Mouse (Mus musculus) embryonic facial prominence, embryonic 15.5 days (tissue): ENCODE results near the gene Tspo. TPM values are rescaled to one million over a fixed set of nuclear protein-coding genes. Genes with fewer than 3 reads are reported as not detected.
A peak's percentile ranks its signal among the peaks of the same experiment; 100 is the strongest.

Source experiments
- ATAC-seq: fragments of 200-750 bp; cut with Nextera tagmentation; 2 replicates; pipeline ENCODE4 v1.8.0; 2017; ENCODE audit warnings: low read depth, moderate TSS enrichment; ENCODE audit not compliant: insufficient number of reproducible peaks, low FRiP score, low TSS enrichment
- H3K27ac ChIP-seq: fragments of 300-500 bp; sonication (generic); replicated peaks from 2 replicates; pipeline ENCODE4 v1.5.1; 2015; ENCODE audit warnings: mild to moderate bottlenecking, inconsistent platforms
- H3K27me3 ChIP-seq: fragments of 300-500 bp; sonication (generic); 2 replicates; pipeline ENCODE4 v1.6.1; 2015; ENCODE audit warnings: inconsistent platforms
- H3K36me3 ChIP-seq: fragments of 300-500 bp; sonication (generic); 2 replicates; pipeline ENCODE4 v1.6.1; 2015; ENCODE audit warnings: mild to moderate bottlenecking, inconsistent platforms
- H3K4me1 ChIP-seq: fragments of 300-500 bp; sonication (generic); 2 replicates; pipeline ENCODE4 v1.6.1; 2015; ENCODE audit warnings: inconsistent platforms
- H3K4me2 ChIP-seq: fragments of 300-500 bp; sonication (generic); replicated peaks from 2 replicates; pipeline ENCODE4 v1.6.1; 2015; ENCODE audit warnings: mild to moderate bottlenecking, inconsistent platforms
- H3K4me3 ChIP-seq: fragments of 300-500 bp; sonication (generic); replicated peaks from 2 replicates; pipeline ENCODE4 v1.5.1; 2015; ENCODE audit warnings: mild to moderate bottlenecking, inconsistent platforms
- H3K9ac ChIP-seq: fragments of 300-500 bp; sonication (generic); 2 replicates; pipeline ENCODE4 v1.6.1; 2015; ENCODE audit warnings: inconsistent platforms
- H3K9me3 ChIP-seq: fragments of 300-500 bp; sonication (generic); replicated peaks from 2 replicates; pipeline ENCODE4 v1.6.1; 2016; ENCODE audit warnings: inconsistent platforms
- WGBS: fragments of 180-500 bp; shearing (Covaris S2); methylation state at CpG from one replicate; pipeline ENCODE4 v1.1.7; 2015; 5-methylcytosine and 5-hydroxymethylcytosine counted together
- polyA plus RNA-seq: library from polyadenylated mRNA; unstranded; fragments of >200 nt; fragmentation: Nextera tagmentation; extraction: Ambion mirVana; gene quantifications from 2 replicates; pipeline ENCODE4 v1.2.1, GENCODE M21; 2015

Gene Tspo
- 66.7 and 71.7 TPM in 2 replicates for polyA plus RNA-seq

- peak within 1 kb of the TSS; percentile 71 for H3K27ac ChIP-seq
Observed at GRCm38 (mm10) chr15:83563327-83563856, at the start of gene Tspo, which contains the start of gene Mcat. Gene Tspo, plus strand, starts transcription at chr15:83563592. Gene Mcat, minus strand, starts transcription at chr15:83563787.

GRCm38 (mm10) chr15:83515018-83515417 is 48.4 kb upstream of the Tspo start:
- Histone ChIP-seq H3K9me3 (no peaks in the 10 kb centered on the region), H3K36me3 (no peaks in the 10 kb centered on the region), H3K4me2 (no peak overlapping the region), H3K27me3 (no peaks in the 10 kb centered on the region), H3K9ac (no peak overlapping the region), H3K27ac (no peak overlapping the region), H3K4me1 (peaks cover 10% of the 10 kb centered on the region), H3K4me3 (no peak overlapping the region)
- 55% methylated on average over 5 of the region's 5 CpGs for WGBS
- no peak for ATAC-seq

More at GRCm38 (mm10) chr15:83563327-83563856, at the start of gene Tspo, which contains the start of gene Mcat:
- peaks cover 22% of the 10 kb centered on the region for H3K4me1 ChIP-seq
- H3K27me3 ChIP-seq = no peaks in the 10 kb centered on the region
- H3K9me3 ChIP-seq = no peaks in the 10 kb centered on the region
- H3K4me3 ChIP-seq = peak within 1 kb of the TSS; percentile 47
- ATAC-seq = peak; percentile 52; the same call in 1 of the 2 replicates
- under 1% methylated on average over 28 of the region's 28 CpGs for WGBS
- no peaks in the 10 kb centered on the region for H3K36me3 ChIP-seq
- H3K9ac ChIP-seq = peak within 1 kb of the TSS; percentile 46
- H3K4me2 ChIP-seq = peak within 1 kb of the TSS; percentile 95

- Histone ChIP-seq H3K9me3 (no peaks in the 10 kb centered on the region), H3K4me3 (no peak overlapping the region), H3K36me3 (no peaks in the 10 kb centered on the region), H3K4me1 (peaks cover 2% of the 10 kb centered on the region; the same call in 1 of the 2 replicates), H3K4me2 (peak overlapping the region; percentile 23; the same call in 1 of the 2 replicates), H3K9ac (no peak overlapping the region), H3K27ac (no peak overlapping the region), H3K27me3 (0 out of 2 replicates have a peak, but pooled peaks cover 3% of the 10 kb centered on the region)
- ATAC-seq = 0 out of 2 replicates have a peak, but pooled peaks have one; percentile 54
- 33% methylated on average over 20 of the region's 20 CpGs for WGBS
Observed at GRCm38 (mm10) chr15:83518215-83519048, 45.0 kb upstream of the Tspo start.

- Histone ChIP-seq H3K9me3 (no peaks in the 10 kb centered on the region), H3K36me3 (no peaks in the 10 kb centered on the region), H3K27me3 (peaks cover 24% of the 10 kb centered on the region), H3K4me2 (no peak overlapping the region), H3K4me3 (no peak overlapping the region), H3K4me1 (peaks cover 3% of the 10 kb centered on the region; the same call in 1 of the 2 replicates), H3K9ac (no peak overlapping the region), H3K27ac (no peak overlapping the region)
- no peak for ATAC-seq
- WGBS = 77% methylated on average over 6 of the region's 6 CpGs
Observed at GRCm38 (mm10) chr15:83520861-83521382, 42.5 kb upstream of the Tspo start.

GRCm38 (mm10) chr15:83523196-83523595 is 40.2 kb upstream of the Tspo start:
- Histone ChIP-seq H3K9me3 (no peaks in the 10 kb centered on the region), H3K4me1 (peaks cover 18% of the 10 kb centered on the region), H3K4me2 (no peak overlapping the region), H3K27ac (no peak overlapping the region), H3K9ac (no peak overlapping the region), H3K36me3 (no peaks in the 10 kb centered on the region), H3K4me3 (no peak overlapping the region), H3K27me3 (peaks cover 47% of the 10 kb centered on the region)
- WGBS = 36% methylated on average over 7 of the region's 7 CpGs
- no peak for ATAC-seq

- no peak overlapping the region for H3K27ac ChIP-seq
- peaks cover 16% of the 10 kb centered on the region for H3K4me1 ChIP-seq
- peaks cover 49% of the 10 kb centered on the region for H3K27me3 ChIP-seq
- no peak overlapping the region for H3K4me3 ChIP-seq
- 58% methylated on average over 14 of the region's 14 CpGs for WGBS
- H3K9me3 ChIP-seq = no peaks in the 10 kb centered on the region
- H3K9ac ChIP-seq = no peak overlapping the region
- no peaks in the 10 kb centered on the region for H3K36me3 ChIP-seq
- ATAC-seq = no peak
- H3K4me2 ChIP-seq = no peak overlapping the region
Observed at GRCm38 (mm10) chr15:83523638-83524332, 39.6 kb upstream of the Tspo start.

GRCm38 (mm10) chr15:83524333-83524729 is 39.1 kb upstream of the Tspo start:
- H3K4me1 ChIP-seq = peaks cover 16% of the 10 kb centered on the region
- no peaks in the 10 kb centered on the region for H3K36me3 ChIP-seq
- H3K4me2 ChIP-seq = no peak overlapping the region
- ATAC-seq = no peak
- H3K4me3 ChIP-seq = no peak overlapping the region
- H3K9me3 ChIP-seq = no peaks in the 10 kb centered on the region
- no peak overlapping the region for H3K27ac ChIP-seq
- peaks cover 52% of the 10 kb centered on the region for H3K27me3 ChIP-seq
- 85% methylated on average over 3 of the region's 3 CpGs for WGBS
- no peak overlapping the region for H3K9ac ChIP-seq

- H3K4me3 ChIP-seq = peak within 1 kb of the TSS; percentile 46
- H3K36me3 ChIP-seq = no peaks in the 10 kb centered on the region
- H3K27me3 ChIP-seq = peaks cover 57% of the 10 kb centered on the region
- peaks cover 16% of the 10 kb centered on the region for H3K4me1 ChIP-seq
- peak within 1 kb of the TSS; percentile 92 for H3K4me2 ChIP-seq
- under 1% methylated on average over 45 of the region's 45 CpGs for WGBS
- ATAC-seq = no peak
- H3K27ac ChIP-seq = no peak within 1 kb of the TSS
- H3K9ac ChIP-seq = peak within 1 kb of the TSS; percentile 37
- no peaks in the 10 kb centered on the region for H3K9me3 ChIP-seq
Observed at GRCm38 (mm10) chr15:83526424-83527091, 36.8 kb upstream of the Tspo start, which contains the start of gene Bik. Gene Bik, plus strand, starts transcription at chr15:83526862.

GRCm38 (mm10) chr15:83527092-83527437 is 36.3 kb upstream of the Tspo start:
- H3K4me2 ChIP-seq = peak overlapping the region; percentile 92
- H3K4me1 ChIP-seq = peaks cover 16% of the 10 kb centered on the region
- H3K27ac ChIP-seq = no peak overlapping the region
- H3K4me3 ChIP-seq = peak overlapping the region; percentile 46
- H3K9me3 ChIP-seq = no peaks in the 10 kb centered on the region
- peaks cover 57% of the 10 kb centered on the region for H3K27me3 ChIP-seq
- peak overlapping the region; percentile 37 for H3K9ac ChIP-seq
- ATAC-seq = no peak
- WGBS = 2% methylated on average over 26 of the region's 26 CpGs
- H3K36me3 ChIP-seq = no peaks in the 10 kb centered on the region

GRCm38 (mm10) chr15:83527747-83528146 is 35.6 kb upstream of the Tspo start:
- Histone ChIP-seq H3K27ac (no peak overlapping the region), H3K9me3 (no peaks in the 10 kb centered on the region), H3K36me3 (no peaks in the 10 kb centered on the region), H3K4me3 (no peak overlapping the region), H3K4me1 (peaks cover 16% of the 10 kb centered on the region), H3K9ac (no peak overlapping the region), H3K4me2 (peak overlapping the region; percentile 92), H3K27me3 (peaks cover 57% of the 10 kb centered on the region)
- no peak for ATAC-seq
- WGBS = 55% methylated on average over 2 of the region's 2 CpGs
